Mouse (Mus musculus) heart, embryonic 12.5 days (tissue): ENCODE data around the gene Pkp3. TPM values are rescaled to one million over a fixed set of nuclear protein-coding genes. Genes with fewer than 3 reads are reported as not detected.
A peak's percentile ranks its signal among the peaks of the same experiment; 100 is the strongest.

Source experiments
- ATAC-seq: fragments of 200-750 bp; cut with Nextera tagmentation; 2 replicates; pipeline ENCODE4 v1.8.0; 2017; ENCODE audit warnings: moderate TSS enrichment, moderate library complexity; ENCODE audit not compliant: insufficient number of reproducible peaks, low FRiP score
- H3K27ac ChIP-seq: fragments of 300-500 bp; sonication (generic); 2 replicates; pipeline ENCODE4 v1.5.1; 2016; ENCODE audit warnings: mild to moderate bottlenecking, moderate library complexity; ENCODE audit not compliant: poor library complexity, severe bottlenecking
- H3K27me3 ChIP-seq: fragments of 300-500 bp; sonication (generic); replicated peaks from 2 replicates; pipeline ENCODE4 v1.6.1; 2016; ENCODE audit warnings: mild to moderate bottlenecking, moderate library complexity
- H3K36me3 ChIP-seq: fragments of 300-500 bp; sonication (generic); 2 replicates; pipeline ENCODE4 v1.6.1; 2016; ENCODE audit warnings: mild to moderate bottlenecking, moderate library complexity
- H3K4me1 ChIP-seq: fragments of 300-500 bp; sonication (generic); replicated peaks from 2 replicates; pipeline ENCODE4 v1.6.1; 2016; ENCODE audit warnings: mild to moderate bottlenecking
- H3K4me2 ChIP-seq: fragments of 300-500 bp; sonication (generic); 2 replicates; pipeline ENCODE4 v1.6.1; 2016; ENCODE audit warnings: mild to moderate bottlenecking, moderate library complexity
- H3K4me3 ChIP-seq: fragments of 300-500 bp; sonication (generic); 2 replicates; pipeline ENCODE4 v1.5.1; 2016; ENCODE audit warnings: mild to moderate bottlenecking
- H3K9ac ChIP-seq: fragments of 300-500 bp; sonication (generic); 2 replicates; pipeline ENCODE4 v1.6.1; 2016; ENCODE audit warnings: mild to moderate bottlenecking, moderate library complexity
- H3K9me3 ChIP-seq: fragments of 300-500 bp; sonication (generic); replicated peaks from 2 replicates; pipeline ENCODE4 v1.6.1; 2016; ENCODE audit warnings: mild to moderate bottlenecking, moderate library complexity
- WGBS: fragments of 180-500 bp; shearing (Covaris S2); methylation state at CpG from one replicate; pipeline ENCODE4 v1.1.7; 2016; 5-methylcytosine and 5-hydroxymethylcytosine counted together
- polyA plus RNA-seq: library from polyadenylated mRNA; unstranded; fragments of >200 nt; fragmentation: Nextera tagmentation; extraction: Ambion mirVana; gene quantifications from 2 replicates; pipeline ENCODE4 v1.2.1, GENCODE M21; 2016

The Pkp3 gene
- polyA plus RNA-seq, 1 experiment from 2014 or later = 0.50 TPM

GRCm38 (mm10) chr7:141096021-141096420, 18.0 kb downstream of the Pkp3 start:
- 74% methylated on average over 6 of the region's 6 CpGs for WGBS
- Histone ChIP-seq H3K27ac (0 out of 2 replicates have a peak overlapping the region, but pooled peaks have one; percentile 1), H3K27me3 (peaks cover 61% of the 10 kb centered on the region)

DNA sequence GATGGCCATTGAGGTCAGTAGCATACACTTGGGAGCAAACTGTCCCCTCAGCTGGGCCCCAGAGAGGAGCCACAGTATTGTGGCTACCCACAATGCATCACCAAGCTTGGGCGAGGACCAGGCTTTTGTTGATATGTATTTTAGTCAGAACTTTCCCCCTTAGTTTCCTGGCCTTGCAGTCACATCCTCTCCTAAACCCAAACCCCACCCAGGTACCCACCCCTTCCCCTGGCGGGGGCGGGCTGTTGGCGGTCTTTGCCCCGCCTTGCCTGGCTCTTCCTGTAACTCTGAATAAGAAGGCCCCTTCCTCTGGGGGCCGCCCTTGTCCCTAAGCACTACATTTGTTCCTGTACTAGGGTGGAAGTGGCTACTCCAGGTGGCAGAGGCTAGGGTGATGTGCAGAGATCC, 18.6 kb downstream of the Pkp3 start:
- Histone ChIP-seq H3K4me1 (peaks cover 20% of the 10 kb centered on the region), H3K9ac (no peak overlapping the region), H3K4me2 (peak overlapping the region; percentile 36), H3K27me3 (peaks cover 61% of the 10 kb centered on the region), H3K4me3 (0 out of 2 replicates have a peak overlapping the region, but pooled peaks have one; percentile 7), H3K36me3 (no peaks in the 10 kb centered on the region), H3K9me3 (no peaks in the 10 kb centered on the region), H3K27ac (0 out of 2 replicates have a peak overlapping the region, but pooled peaks have one; percentile 1)
- ATAC-seq = peak; percentile 43; the same call in 1 of the 2 replicates
- 25% methylated on average over 6 of the region's 6 CpGs for WGBS

More at GRCm38 (mm10) chr7:141096021-141096420, 18.0 kb downstream of the Pkp3 start:
- Histone ChIP-seq H3K4me2 (peak overlapping the region; percentile 36), H3K4me3 (no peak overlapping the region), H3K9me3 (no peaks in the 10 kb centered on the region), H3K36me3 (no peaks in the 10 kb centered on the region), H3K9ac (no peak overlapping the region), H3K4me1 (peaks cover 20% of the 10 kb centered on the region)
- no peak for ATAC-seq

DNA sequence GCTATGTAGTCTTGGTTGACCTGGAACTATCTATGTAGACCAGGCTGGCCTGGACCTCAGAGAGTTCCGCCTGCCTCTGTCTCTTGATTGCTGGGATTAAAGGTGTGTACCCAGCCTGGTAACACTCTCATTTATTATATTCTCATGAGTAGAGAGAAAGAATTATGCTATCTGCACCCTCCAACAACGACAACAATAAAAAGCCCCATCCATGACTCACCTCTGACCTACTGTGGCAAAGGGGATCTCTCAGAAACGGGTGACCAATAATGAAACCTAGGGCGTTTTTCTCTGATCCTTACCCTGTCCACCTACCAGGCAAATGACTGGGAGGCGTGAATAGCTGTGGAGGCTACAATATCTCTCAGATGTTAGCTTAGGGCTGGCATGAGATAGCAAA, 19.2 kb downstream of the Pkp3 start:
- no peak overlapping the region for H3K9ac ChIP-seq
- ATAC-seq = no peak
- no peak overlapping the region for H3K4me3 ChIP-seq
- no peaks in the 10 kb centered on the region for H3K9me3 ChIP-seq
- 72% methylated on average over 5 of the region's 5 CpGs for WGBS
- H3K36me3 ChIP-seq = no peaks in the 10 kb centered on the region
- no peak overlapping the region for H3K4me2 ChIP-seq
- H3K27me3 ChIP-seq = peaks cover 62% of the 10 kb centered on the region
- peaks cover 17% of the 10 kb centered on the region for H3K4me1 ChIP-seq
- no peak overlapping the region for H3K27ac ChIP-seq

GRCm38 (mm10) chr7:141099911-141100691, 22.1 kb downstream of the Pkp3 start, which contains the start of gene Sigirr:
TSS of gene Sigirr (minus strand) at chr7:141100572.
- no peaks in the 10 kb centered on the region for H3K36me3 ChIP-seq
- peaks cover 62% of the 10 kb centered on the region for H3K27me3 ChIP-seq
- H3K9me3 ChIP-seq = no peaks in the 10 kb centered on the region
- H3K9ac ChIP-seq = peak within 1 kb of the TSS; percentile 66
- peaks cover 16% of the 10 kb centered on the region for H3K4me1 ChIP-seq
- H3K27ac ChIP-seq = no peak within 1 kb of the TSS
- no peak for ATAC-seq
- H3K4me3 ChIP-seq = peak within 1 kb of the TSS; percentile 52
- WGBS = 1% methylated on average over 56 of the region's 56 CpGs
- H3K4me2 ChIP-seq = peak within 1 kb of the TSS; percentile 95

DNA sequence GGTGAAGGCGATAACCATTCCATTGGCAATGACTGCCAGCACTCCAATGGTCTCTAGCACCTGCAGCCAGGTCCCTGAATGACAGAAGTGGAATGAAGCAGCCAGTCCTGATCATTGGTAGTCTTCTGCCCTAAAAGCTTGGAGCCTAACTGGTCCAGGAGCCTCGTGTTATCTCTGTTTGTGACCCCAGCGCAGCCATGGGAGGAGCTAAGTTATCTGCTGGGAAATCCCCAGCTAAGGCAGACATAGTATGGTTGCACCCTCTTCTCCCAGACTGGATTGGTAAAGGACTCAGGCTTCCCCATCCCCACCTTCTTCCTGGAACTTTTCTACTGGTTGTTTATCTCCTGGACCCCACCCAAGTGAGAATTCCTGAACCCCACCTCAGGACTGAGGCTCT, 25.1 kb downstream of the Pkp3 start:
- no peak for ATAC-seq
- H3K4me2 ChIP-seq = no peak overlapping the region
- no peak overlapping the region for H3K4me3 ChIP-seq
- peaks cover 47% of the 10 kb centered on the region for H3K27me3 ChIP-seq
- 51% methylated on average over 3 of the region's 3 CpGs for WGBS
- H3K36me3 ChIP-seq = no peaks in the 10 kb centered on the region
- H3K9me3 ChIP-seq = no peaks in the 10 kb centered on the region
- no peak overlapping the region for H3K27ac ChIP-seq
- no peak overlapping the region for H3K9ac ChIP-seq
- peaks cover 11% of the 10 kb centered on the region for H3K4me1 ChIP-seq

- peaks cover 30% of the 10 kb centered on the region for H3K27me3 ChIP-seq
- no peak for ATAC-seq
Observed at GRCm38 (mm10) chr7:141115874-141116273, 37.9 kb downstream of the Pkp3 start.

GRCm38 (mm10) chr7:141117636-141118035, 39.6 kb downstream of the Pkp3 start, which contains the start of gene Ano9:
TSS of gene Ano9 (minus strand) at chr7:141117806.
- Histone ChIP-seq H3K27me3 (peaks cover 30% of the 10 kb centered on the region), H3K4me3 (no peak within 1 kb of the TSS), H3K36me3 (no peaks in the 10 kb centered on the region), H3K9ac (no peak within 1 kb of the TSS), H3K9me3 (no peaks in the 10 kb centered on the region), H3K4me1 (peaks cover 5% of the 10 kb centered on the region), H3K27ac (no peak within 1 kb of the TSS), H3K4me2 (no peak within 1 kb of the TSS)
- WGBS = 9% methylated on average over 9 of the region's 9 CpGs
- no peak for ATAC-seq

More at GRCm38 (mm10) chr7:141115874-141116273, 37.9 kb downstream of the Pkp3 start:
- H3K4me1 ChIP-seq = no peaks in the 10 kb centered on the region
- 84% methylated on average over 9 of the region's 9 CpGs for WGBS
- H3K9me3 ChIP-seq = no peaks in the 10 kb centered on the region
- H3K4me2 ChIP-seq = no peak overlapping the region
- H3K27ac ChIP-seq = no peak overlapping the region
- H3K4me3 ChIP-seq = no peak overlapping the region
- no peaks in the 10 kb centered on the region for H3K36me3 ChIP-seq
- no peak overlapping the region for H3K9ac ChIP-seq

- ATAC-seq = no peak
- Histone ChIP-seq H3K4me2 (no peak overlapping the region), H3K4me3 (no peak overlapping the region), H3K27me3 (peaks cover 30% of the 10 kb centered on the region), H3K27ac (no peak overlapping the region), H3K4me1 (peaks cover 10% of the 10 kb centered on the region), H3K9ac (no peak overlapping the region), H3K9me3 (no peaks in the 10 kb centered on the region), H3K36me3 (no peaks in the 10 kb centered on the region)
- 54% methylated on average over 3 of the region's 3 CpGs for WGBS
Observed at GRCm38 (mm10) chr7:141119487-141119886, 41.5 kb downstream of the Pkp3 start.

GRCm38 (mm10) chr7:141120605-141121004, 42.6 kb downstream of the Pkp3 start:
- whole genome bisulfite sequencing = 86% methylated on average over 3 of the region's 3 CpGs
- Histone ChIP-seq H3K4me3 (no peak overlapping the region), H3K9ac (no peak overlapping the region), H3K27ac (no peak overlapping the region), H3K36me3 (no peaks in the 10 kb centered on the region), H3K27me3 (peaks cover 27% of the 10 kb centered on the region), H3K9me3 (no peaks in the 10 kb centered on the region), H3K4me2 (no peak overlapping the region), H3K4me1 (peaks cover 10% of the 10 kb centered on the region)
- no peak for ATAC-seq

- peaks cover 22% of the 10 kb centered on the region for H3K27me3 ChIP-seq
- no peak overlapping the region for H3K9ac ChIP-seq
- H3K4me2 ChIP-seq = no peak overlapping the region
- no peak overlapping the region for H3K27ac ChIP-seq
- ATAC-seq = no peak
- 73% methylated on average over 5 of the region's 5 CpGs for WGBS
- no peak overlapping the region for H3K4me3 ChIP-seq
- no peaks in the 10 kb centered on the region for H3K36me3 ChIP-seq
- no peaks in the 10 kb centered on the region for H3K9me3 ChIP-seq
- H3K4me1 ChIP-seq = peaks cover 10% of the 10 kb centered on the region
Observed at GRCm38 (mm10) chr7:141121051-141121531, 43.1 kb downstream of the Pkp3 start.

DNA sequence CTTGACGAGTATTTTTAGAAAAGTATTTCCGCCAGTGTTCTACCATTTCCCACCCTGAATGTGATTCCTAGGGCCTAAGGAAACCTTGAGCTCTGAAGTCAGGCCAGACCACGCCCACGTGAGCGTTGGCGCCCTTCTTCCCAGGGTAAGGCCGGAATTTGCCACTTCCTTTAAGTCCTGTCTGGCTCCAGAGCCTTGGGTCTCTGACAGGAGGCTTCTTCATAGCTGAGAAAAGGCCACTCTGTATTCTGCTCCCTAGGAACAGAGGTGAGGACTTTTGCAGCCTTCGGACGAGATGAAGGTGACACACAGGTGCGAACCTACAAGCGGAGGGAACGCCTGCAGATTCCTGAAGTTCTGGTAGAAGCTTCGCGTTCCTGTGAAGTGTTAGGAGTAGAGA, 44.2 kb downstream of the Pkp3 start, which contains the start of gene Ptdss2:
TSS of gene Ptdss2 (plus strand) at position 138 of the 400 bp plus-strand sequence.
- H3K36me3 ChIP-seq = no peaks in the 10 kb centered on the region
- H3K4me1 ChIP-seq = peaks cover 10% of the 10 kb centered on the region
- peak within 1 kb of the TSS; percentile 58 for H3K4me3 ChIP-seq
- H3K4me2 ChIP-seq = peak within 1 kb of the TSS; percentile 90
- H3K27me3 ChIP-seq = peaks cover 10% of the 10 kb centered on the region
- ATAC-seq = no peak
- H3K9me3 ChIP-seq = no peaks in the 10 kb centered on the region
- WGBS = 34% methylated on average over 14 of the region's 14 CpGs
- peak within 1 kb of the TSS; percentile 80 for H3K9ac ChIP-seq
- peak within 1 kb of the TSS; percentile 80 for H3K27ac ChIP-seq
